Mouse (Mus musculus): Measurements from ENCODE around the gene Pdss1. TPM values are rescaled to one million over a fixed set of nuclear protein-coding genes. Genes with fewer than 3 reads are reported as not detected.
"Not testable (repeated sequence)": the region's sequence is repeated elsewhere in the genome, so short reads cannot be mapped to it uniquely, and the experiment has no call there.

The Pdss1 gene
- total RNA-seq, 1 experiment, result 30.4 TPM

DNA sequence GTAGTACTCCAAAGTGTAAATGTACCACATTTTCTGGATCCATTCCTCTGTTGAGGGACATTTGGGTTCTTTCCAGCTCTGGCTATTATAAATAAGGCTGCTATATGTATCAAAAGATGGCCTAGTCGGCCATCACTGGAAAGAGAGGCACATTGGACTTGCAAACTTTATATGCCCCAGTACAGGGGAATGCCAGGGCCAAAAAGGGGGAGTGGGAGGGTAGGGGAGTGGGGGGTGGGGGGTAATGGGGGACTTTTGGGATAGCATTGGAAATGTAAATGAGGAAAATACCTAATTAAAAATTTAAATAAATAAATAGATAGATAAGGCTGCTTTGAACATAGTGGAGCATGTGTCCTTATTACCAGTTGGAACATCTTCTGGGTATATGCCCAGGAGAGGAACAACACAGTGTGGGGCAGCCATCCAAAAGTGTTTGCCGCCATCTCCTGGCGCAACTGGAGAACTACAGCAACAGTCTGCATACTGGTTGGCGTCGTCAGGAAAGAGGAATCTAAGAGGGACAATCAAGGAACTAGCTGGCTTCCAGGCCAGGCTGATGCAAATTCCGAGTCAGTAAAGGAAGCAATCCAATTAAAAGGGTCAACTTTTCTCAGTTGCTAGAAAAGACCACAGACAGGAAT is 30.8 kb upstream of the Pdss1 start:
- H3K9me3 ChIP-seq (ENCODE audit: control insufficient read depth, insufficient read depth, low read depth, low read length); H3K36me3 ChIP-seq (ENCODE audit: control insufficient read depth, insufficient read depth, low read length, poor library complexity, severe bottlenecking); H3K4me1 ChIP-seq (ENCODE audit: control insufficient read depth in 2 of 2, insufficient read depth in 2 of 2, low read length in 2 of 2, poor library complexity in 1 of 2); H3K9ac ChIP-seq (ENCODE audit: insufficient read depth, low read depth, low read length, poor library complexity, severe bottlenecking); H3K4me3 ChIP-seq (ENCODE audit: insufficient read depth in 1 of 2, low read depth in 1 of 2, low read length in 2 of 2, poor library complexity in 1 of 2, severe bottlenecking in 1 of 2); H3K27ac ChIP-seq (ENCODE audit: insufficient read depth, low read depth, low read length, poor library complexity, severe bottlenecking): not testable (repeated sequence)
- in situ Hi-C loops (cut with MboI; ENCODE audit: low sequenced_read_pairs in 2 of 2, unreplicated experiment in 2 of 2), result loop anchor here (25.0 kb wide), 2 partner anchors 902 to 927 kb away; no protein-coding TSS in a partner anchor
- TF ChIP-seq ZC3H11A (IDR thresholded peaks at IDR 0.05; ENCODE audit: borderline replicate concordance, low read depth, low read length), result peak; percentile 95
- DNase-seq (ENCODE audit: low read depth, low spot score), result peak; percentile 47

DNA sequence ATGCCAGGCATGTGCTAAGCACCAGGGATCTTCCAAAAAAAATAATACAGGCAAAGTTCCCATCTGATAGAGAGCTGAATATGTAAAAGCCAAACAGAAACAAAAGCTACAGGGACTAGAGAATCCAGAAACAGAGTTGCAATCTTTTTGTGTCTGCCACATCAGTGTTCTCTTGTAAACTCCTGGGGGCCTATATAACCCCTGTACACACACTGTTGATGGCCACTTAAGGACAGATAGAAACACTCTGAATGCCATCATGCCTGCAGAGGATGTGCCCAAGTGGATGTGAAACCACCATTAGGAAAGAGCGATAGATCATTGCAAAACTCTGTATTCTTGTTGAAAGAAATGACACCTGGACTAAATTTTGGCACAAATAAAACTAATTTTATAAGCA is 29.5 kb upstream of the Pdss1 start:
- H3K27ac ChIP-seq (ENCODE audit: insufficient read depth, low read depth, low read length, poor library complexity, severe bottlenecking), result no peak overlapping the region
- no peaks in the 10 kb centered on the region for H3K4me1 ChIP-seq (ENCODE audit: control insufficient read depth in 2 of 2, insufficient read depth in 2 of 2, low read length in 2 of 2, poor library complexity in 1 of 2)
- H3K9ac ChIP-seq (ENCODE audit: insufficient read depth, low read depth, low read length, poor library complexity, severe bottlenecking), result no peak overlapping the region
- H3K9me3 ChIP-seq (ENCODE audit: control insufficient read depth, insufficient read depth, low read depth, low read length), result no peaks in the 10 kb centered on the region
- H3K4me3 ChIP-seq (ENCODE audit: insufficient read depth in 1 of 2, low read depth in 1 of 2, low read length in 2 of 2, poor library complexity in 1 of 2, severe bottlenecking in 1 of 2), result no peak overlapping the region
- no peak for TF ChIP-seq MAFK (IDR thresholded peaks at IDR 0.05; ENCODE audit: insufficient read depth, low read depth, low read length)
- no peak for TF ChIP-seq HCFC1 (IDR thresholded peaks at IDR 0.05; ENCODE audit: borderline replicate concordance, insufficient read depth, low read length)
- no peak for TF ChIP-seq ZC3H11A (IDR thresholded peaks at IDR 0.05; ENCODE audit: borderline replicate concordance, low read depth, low read length)
- TF ChIP-seq CHD2 (IDR thresholded peaks at IDR 0.05; ENCODE audit: low read depth, low read length), result no peak
- no peak for TF ChIP-seq ZNF384 (IDR thresholded peaks at IDR 0.05; ENCODE audit: low read depth, low read length)
- in situ Hi-C loops (cut with MboI; ENCODE audit: low sequenced_read_pairs in 2 of 2, unreplicated experiment in 2 of 2), result loop anchor here (25.0 kb wide), 2 partner anchors 904 to 929 kb away; no protein-coding TSS in a partner anchor
- no peak for DNase-seq (ENCODE audit: low read depth, low spot score)
- H3K36me3 ChIP-seq (ENCODE audit: control insufficient read depth, insufficient read depth, low read length, poor library complexity, severe bottlenecking), result no peaks in the 10 kb centered on the region

DNA sequence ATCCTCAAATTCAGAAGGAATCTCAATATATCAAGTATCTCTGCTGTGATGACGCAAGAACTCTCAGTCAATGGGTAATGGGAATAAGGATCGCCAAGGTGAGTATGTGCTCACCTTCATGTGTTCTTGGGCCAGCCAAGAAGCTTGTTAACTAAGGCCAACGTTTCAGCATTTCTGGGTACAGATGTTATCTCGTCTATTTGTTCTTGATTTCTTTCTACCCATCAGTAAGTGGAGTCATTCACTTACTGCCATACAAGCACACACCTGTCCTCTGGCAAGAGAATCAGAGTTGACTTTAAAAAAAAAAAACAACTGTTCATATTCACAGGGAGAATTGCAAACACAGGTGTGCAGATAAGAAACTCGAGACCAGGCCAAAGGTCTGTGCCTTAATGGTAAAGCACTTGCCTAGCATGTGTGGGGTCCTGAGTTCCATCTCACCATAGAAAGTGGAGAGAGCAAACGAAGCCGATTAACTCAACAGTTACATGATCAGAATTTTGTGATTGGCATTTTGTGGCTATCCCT is 28.4 kb upstream of the Pdss1 start:
- H3K9ac ChIP-seq (ENCODE audit: insufficient read depth, low read depth, low read length, poor library complexity, severe bottlenecking), result no peak overlapping the region
- H3K9me3 ChIP-seq (ENCODE audit: control insufficient read depth, insufficient read depth, low read depth, low read length), result no peaks in the 10 kb centered on the region

DNA sequence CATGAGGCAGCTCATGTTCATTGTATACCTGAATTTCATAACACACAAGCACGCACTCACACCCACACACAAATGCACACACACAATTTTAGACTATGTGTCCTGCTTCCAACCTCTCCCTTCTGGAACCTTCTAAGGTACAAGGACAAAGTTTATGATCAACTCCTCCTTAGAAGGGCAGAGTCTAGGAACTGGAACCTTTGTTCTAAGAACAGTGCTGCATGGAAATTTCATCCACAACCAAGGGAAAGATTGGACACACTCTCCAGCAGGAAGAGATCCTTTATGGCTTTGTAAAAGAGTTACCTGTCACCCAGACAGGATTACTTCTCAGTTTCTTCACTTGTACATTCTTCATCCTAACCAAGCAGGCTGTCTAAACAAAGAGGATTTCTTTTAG is 22.2 kb upstream of the Pdss1 start:
- in situ Hi-C loops (cut with MboI; ENCODE audit: low sequenced_read_pairs in 2 of 2, unreplicated experiment in 2 of 2), result loop anchor here (25.0 kb wide), 2 partner anchors 911 to 936 kb away; no protein-coding TSS in a partner anchor
- Histone ChIP-seq H3K4me3 (ENCODE audit: insufficient read depth in 1 of 2, low read depth in 1 of 2, low read length in 2 of 2, poor library complexity in 1 of 2, severe bottlenecking in 1 of 2) (no peak overlapping the region), H3K9me3 (ENCODE audit: control insufficient read depth, insufficient read depth, low read depth, low read length) (no peaks in the 10 kb centered on the region), H3K9ac (ENCODE audit: insufficient read depth, low read depth, low read length, poor library complexity, severe bottlenecking) (no peak overlapping the region), H3K36me3 (ENCODE audit: control insufficient read depth, insufficient read depth, low read length, poor library complexity, severe bottlenecking) (no peaks in the 10 kb centered on the region), H3K4me1 (ENCODE audit: control insufficient read depth in 2 of 2, insufficient read depth in 2 of 2, low read length in 2 of 2, poor library complexity in 1 of 2) (no peaks in the 10 kb centered on the region), H3K27ac (ENCODE audit: insufficient read depth, low read depth, low read length, poor library complexity, severe bottlenecking) (no peak overlapping the region)
- no peak for DNase-seq (ENCODE audit: low read depth, low spot score)
- TF ChIP-seq MAFK (IDR thresholded peaks at IDR 0.05; ENCODE audit: insufficient read depth, low read depth, low read length) (no peak), ZC3H11A (IDR thresholded peaks at IDR 0.05; ENCODE audit: borderline replicate concordance, low read depth, low read length) (no peak), HCFC1 (IDR thresholded peaks at IDR 0.05; ENCODE audit: borderline replicate concordance, insufficient read depth, low read length) (no peak), ZNF384 (IDR thresholded peaks at IDR 0.05; ENCODE audit: low read depth, low read length) (no peak), CHD2 (IDR thresholded peaks at IDR 0.05; ENCODE audit: low read depth, low read length) (no peak)

More for the DNA sequence above, 28.4 kb upstream of the Pdss1 start:
- DNase-seq (ENCODE audit: low read depth, low spot score), result no peak
- H3K36me3 ChIP-seq (ENCODE audit: control insufficient read depth, insufficient read depth, low read length, poor library complexity, severe bottlenecking), result no peaks in the 10 kb centered on the region
- TF ChIP-seq ZC3H11A (IDR thresholded peaks at IDR 0.05; ENCODE audit: borderline replicate concordance, low read depth, low read length), result no peak
- no peak for TF ChIP-seq MAFK (IDR thresholded peaks at IDR 0.05; ENCODE audit: insufficient read depth, low read depth, low read length)
- no peak for TF ChIP-seq CHD2 (IDR thresholded peaks at IDR 0.05; ENCODE audit: low read depth, low read length)
- no peak for TF ChIP-seq HCFC1 (IDR thresholded peaks at IDR 0.05; ENCODE audit: borderline replicate concordance, insufficient read depth, low read length)
- TF ChIP-seq ZNF384 (IDR thresholded peaks at IDR 0.05; ENCODE audit: low read depth, low read length), result no peak
- H3K4me3 ChIP-seq (ENCODE audit: insufficient read depth in 1 of 2, low read depth in 1 of 2, low read length in 2 of 2, poor library complexity in 1 of 2, severe bottlenecking in 1 of 2), result no peak overlapping the region
- no peaks in the 10 kb centered on the region for H3K4me1 ChIP-seq (ENCODE audit: control insufficient read depth in 2 of 2, insufficient read depth in 2 of 2, low read length in 2 of 2, poor library complexity in 1 of 2)
- in situ Hi-C loops (cut with MboI; ENCODE audit: low sequenced_read_pairs in 2 of 2, unreplicated experiment in 2 of 2), result loop anchor here (25.0 kb wide), 2 partner anchors 905 to 930 kb away; no protein-coding TSS in a partner anchor
- H3K27ac ChIP-seq (ENCODE audit: insufficient read depth, low read depth, low read length, poor library complexity, severe bottlenecking), result no peak overlapping the region
